Mouse (Mus musculus) heart, postnatal 0 days (tissue): Measurements from ENCODE around the gene Dusp11.

Experiments
- CTCF ChIP-seq: IDR thresholded peaks from 2 replicates; pipeline ENCODE4 v1.5.1; 2016; ENCODE audit warnings: antibody characterized with exemption, control low read depth, low read depth
- EP300 ChIP-seq: IDR thresholded peaks from 2 replicates; pipeline ENCODE4 v1.6.1; 2016; ENCODE audit warnings: antibody characterized with exemption, low read depth

DNA sequence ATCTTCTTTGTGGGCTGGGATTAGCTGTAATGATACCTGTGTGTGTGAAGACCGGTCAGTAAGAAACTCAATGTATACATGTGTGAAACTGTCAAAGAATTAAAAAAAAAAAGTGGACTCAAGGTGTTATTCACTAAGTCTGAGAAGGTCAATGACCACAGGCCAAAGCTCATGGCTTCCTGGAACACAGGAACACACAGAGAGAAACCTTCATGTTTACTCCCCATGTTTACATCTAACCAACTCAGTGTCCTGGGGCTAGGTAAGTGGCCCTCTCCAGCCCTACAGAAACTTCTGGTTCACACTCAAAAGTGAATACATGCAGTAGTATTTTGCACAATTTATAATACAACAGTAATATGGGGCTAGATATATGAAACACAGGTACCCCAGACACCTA lies 51.8 kb downstream of the Dusp11 start:
- TF ChIP-seq EP300 (no peak), CTCF (no peak)
